Mouse (Mus musculus) heart, embryonic 10.5 days (tissue): ENCODE results near the gene Pga5. TPM values are rescaled to one million over a fixed set of nuclear protein-coding genes. Genes with fewer than 3 reads are reported as not detected.

Experiments
- DNase-seq: peaks from one replicate; pipeline ENCODE4 v3.0.0-alpha.2; 2017; ENCODE audit warnings: low spot score
- H3K27ac ChIP-seq: fragments of 300-500 bp; sonication (generic); 2 replicates; pipeline ENCODE4 v1.5.1; 2016; ENCODE audit warnings: mild to moderate bottlenecking
- H3K27me3 ChIP-seq: fragments of 300-500 bp; sonication (generic); 2 replicates; pipeline ENCODE4 v1.6.1; 2016; ENCODE audit warnings: mild to moderate bottlenecking; ENCODE audit not compliant: poor library complexity, insufficient read depth, severe bottlenecking
- H3K36me3 ChIP-seq: fragments of 300-500 bp; sonication (generic); 2 replicates; pipeline ENCODE4 v1.6.1; 2016; ENCODE audit warnings: mild to moderate bottlenecking, moderate library complexity
- H3K4me1 ChIP-seq: fragments of 300-500 bp; sonication (generic); 2 replicates; pipeline ENCODE4 v1.6.1; 2016; ENCODE audit warnings: mild to moderate bottlenecking
- H3K4me3 ChIP-seq: fragments of 300-500 bp; sonication (generic); 2 replicates; pipeline ENCODE4 v1.5.1; 2016; ENCODE audit warnings: mild to moderate bottlenecking, moderate library complexity
- H3K9me3 ChIP-seq: fragments of 300-500 bp; sonication (generic); 2 replicates; pipeline ENCODE4 v1.6.1; 2016; ENCODE audit warnings: mild to moderate bottlenecking, moderate library complexity
- WGBS: fragments of 180-500 bp; shearing (Covaris S2); methylation state at CpG from one replicate; pipeline ENCODE4 v1.1.7; 2016; 5-methylcytosine and 5-hydroxymethylcytosine counted together
- polyA plus RNA-seq: library from polyadenylated mRNA; unstranded; fragments of >200 nt; fragmentation: Nextera tagmentation; extraction: Ambion mirVana; gene quantifications from 2 replicates; pipeline ENCODE4 v1.2.1, GENCODE M21; 2016

Pga5 gene
- not detected in 2 replicates for polyA plus RNA-seq

- Histone ChIP-seq H3K4me1 (peaks cover 10% of the 10 kb centered on the region; the same call in 1 of the 2 replicates), H3K36me3 (no peaks in the 10 kb centered on the region), H3K4me3 (no peak within 1 kb of the TSS), H3K9me3 (no peaks in the 10 kb centered on the region), H3K27me3 (peaks cover 7% of the 10 kb centered on the region; the same call in 1 of the 2 replicates), H3K27ac (no peak within 1 kb of the TSS)
- no peak for DNase-seq
- 25% methylated on average over 6 of the region's 6 CpGs for WGBS
Observed at GRCm38 (mm10) chr19:10677915-10678771, at the start of gene Pga5. Pga5 (minus strand) TSS chr19:10678071.

GRCm38 (mm10) chr19:10724629-10725363, 46.9 kb upstream of the Pga5 start:
- WGBS = 59% methylated on average over 13 of the region's 13 CpGs
- Histone ChIP-seq H3K27me3 (peaks cover 24% of the 10 kb centered on the region; the same call in 1 of the 2 replicates), H3K4me1 (peaks cover 29% of the 10 kb centered on the region), H3K4me3 (no peak overlapping the region), H3K27ac (no peak overlapping the region), H3K9me3 (no peaks in the 10 kb centered on the region), H3K36me3 (no peaks in the 10 kb centered on the region)
- DNase-seq = no peak

GRCm38 (mm10) chr19:10723649-10724048, 45.8 kb upstream of the Pga5 start:
- Histone ChIP-seq H3K4me1 (peaks cover 33% of the 10 kb centered on the region), H3K4me3 (no peak overlapping the region), H3K27me3 (peaks cover 24% of the 10 kb centered on the region; the same call in 1 of the 2 replicates), H3K9me3 (no peaks in the 10 kb centered on the region), H3K27ac (no peak overlapping the region), H3K36me3 (no peaks in the 10 kb centered on the region)
- no peak for DNase-seq
- WGBS = 35% methylated on average over 5 of the region's 5 CpGs

- Histone ChIP-seq H3K36me3 (no peaks in the 10 kb centered on the region), H3K9me3 (no peaks in the 10 kb centered on the region), H3K4me3 (0 out of 2 replicates have a peak overlapping the region, but pooled peaks have one; percentile 25), H3K27ac (peak overlapping the region; percentile 52; the same call in 1 of the 2 replicates), H3K4me1 (peaks cover 37% of the 10 kb centered on the region), H3K27me3 (peaks cover 24% of the 10 kb centered on the region; the same call in 1 of the 2 replicates)
- DNase-seq = no peak
- WGBS = 11% methylated on average over 13 of the region's 13 CpGs
Observed at GRCm38 (mm10) chr19:10723084-10723483, 45.2 kb upstream of the Pga5 start.

- no peaks in the 10 kb centered on the region for H3K9me3 ChIP-seq
- H3K4me3 ChIP-seq = no peak overlapping the region
- H3K27ac ChIP-seq = peak overlapping the region; percentile 82; the same call in 1 of the 2 replicates
- peaks cover 24% of the 10 kb centered on the region; the same call in 1 of the 2 replicates for H3K27me3 ChIP-seq
- WGBS = 40% methylated on average over 5 of the region's 5 CpGs
- no peak for DNase-seq
- H3K4me1 ChIP-seq = peaks cover 39% of the 10 kb centered on the region
- H3K36me3 ChIP-seq = no peaks in the 10 kb centered on the region
Observed at GRCm38 (mm10) chr19:10721064-10721463, 43.2 kb upstream of the Pga5 start.

GRCm38 (mm10) chr19:10720524-10720923, 42.7 kb upstream of the Pga5 start:
- Histone ChIP-seq H3K27me3 (peaks cover 24% of the 10 kb centered on the region; the same call in 1 of the 2 replicates), H3K4me3 (no peak overlapping the region), H3K4me1 (peaks cover 39% of the 10 kb centered on the region), H3K9me3 (no peaks in the 10 kb centered on the region), H3K27ac (peak overlapping the region; percentile 82), H3K36me3 (no peaks in the 10 kb centered on the region)
- 29% methylated on average over 3 of the region's 3 CpGs for WGBS
- no peak for DNase-seq

- Histone ChIP-seq H3K4me3 (no peak overlapping the region), H3K9me3 (no peaks in the 10 kb centered on the region), H3K27ac (peak overlapping the region; percentile 82), H3K4me1 (peaks cover 39% of the 10 kb centered on the region), H3K27me3 (peaks cover 20% of the 10 kb centered on the region; the same call in 1 of the 2 replicates), H3K36me3 (no peaks in the 10 kb centered on the region)
- DNase-seq = no peak
- 19% methylated on average over 2 of the region's 2 CpGs for WGBS
Observed at GRCm38 (mm10) chr19:10719751-10720150, 41.9 kb upstream of the Pga5 start.

- peaks cover 8% of the 10 kb centered on the region for H3K36me3 ChIP-seq
- H3K27me3 ChIP-seq = peaks cover 7% of the 10 kb centered on the region; the same call in 1 of the 2 replicates
- no peak for DNase-seq
- 61% methylated on average over 7 of the region's 7 CpGs for WGBS
- peaks cover 33% of the 10 kb centered on the region for H3K4me1 ChIP-seq
- H3K27ac ChIP-seq = no peak overlapping the region
- no peak overlapping the region for H3K4me3 ChIP-seq
- H3K9me3 ChIP-seq = no peaks in the 10 kb centered on the region
Observed at GRCm38 (mm10) chr19:10718251-10718775, 40.4 kb upstream of the Pga5 start.

- no peaks in the 10 kb centered on the region for H3K9me3 ChIP-seq
- 80% methylated on average over 6 of the region's 6 CpGs for WGBS
- H3K36me3 ChIP-seq = peaks cover 36% of the 10 kb centered on the region
- no peak overlapping the region for H3K27ac ChIP-seq
- H3K4me3 ChIP-seq = no peak overlapping the region
- DNase-seq = no peak
- no peaks in the 10 kb centered on the region for H3K27me3 ChIP-seq
- H3K4me1 ChIP-seq = peaks cover 17% of the 10 kb centered on the region
Observed at GRCm38 (mm10) chr19:10715476-10715875, 37.6 kb upstream of the Pga5 start.

GRCm38 (mm10) chr19:10714682-10715475, 37.0 kb upstream of the Pga5 start:
- 47% methylated on average over 4 of the region's 4 CpGs for WGBS
- no peak overlapping the region; the same call in 1 of the 2 replicates for H3K27ac ChIP-seq
- DNase-seq = no peak

GRCm38 (mm10) chr19:10714168-10714567, 36.3 kb upstream of the Pga5 start:
- H3K4me1 ChIP-seq = peaks cover 19% of the 10 kb centered on the region
- H3K4me3 ChIP-seq = no peak overlapping the region
- H3K9me3 ChIP-seq = no peaks in the 10 kb centered on the region
- 76% methylated on average over 6 of the region's 6 CpGs for WGBS
- no peak for DNase-seq
- no peak overlapping the region for H3K27ac ChIP-seq
- H3K36me3 ChIP-seq = peaks cover 40% of the 10 kb centered on the region
- H3K27me3 ChIP-seq = no peaks in the 10 kb centered on the region

More at GRCm38 (mm10) chr19:10714682-10715475, 37.0 kb upstream of the Pga5 start:
- H3K4me1 ChIP-seq = peaks cover 17% of the 10 kb centered on the region
- H3K36me3 ChIP-seq = peaks cover 40% of the 10 kb centered on the region
- no peak overlapping the region for H3K4me3 ChIP-seq
- no peaks in the 10 kb centered on the region for H3K27me3 ChIP-seq
- no peaks in the 10 kb centered on the region for H3K9me3 ChIP-seq

- Histone ChIP-seq H3K27ac (no peak overlapping the region), H3K4me1 (peaks cover 23% of the 10 kb centered on the region), H3K36me3 (peaks cover 40% of the 10 kb centered on the region), H3K4me3 (no peak overlapping the region), H3K27me3 (no peaks in the 10 kb centered on the region), H3K9me3 (no peaks in the 10 kb centered on the region)
- DNase-seq = no peak
- 90% methylated on average over 10 of the region's 10 CpGs for whole genome bisulfite sequencing
Observed at GRCm38 (mm10) chr19:10713551-10713950, 35.7 kb upstream of the Pga5 start.
